Mouse (Mus musculus) erythroid progenitor cell, adult 5-6 weeks (primary cell): ENCODE results near the gene Olfr532. TPM values are rescaled to one million over a fixed set of nuclear protein-coding genes. Genes with fewer than 3 reads are reported as not detected.
"Not testable (repeated sequence)": the region's sequence is repeated elsewhere in the genome, so short reads cannot be mapped to it uniquely, and the experiment has no call there.

Source experiments
- ATAC-seq: replicated peaks from 2 replicates; pipeline ENCODE4 v1.8.0; 2016; ENCODE audit warnings: moderate number of reproducible peaks, mild to moderate bottlenecking, moderate TSS enrichment, inconsistent platforms; ENCODE audit not compliant: poor library complexity, low FRiP score, severe bottlenecking
- total RNA-seq, 2 experiments: library from RNA; stranded (forward) in 1 of 2; stranded (reverse) in 1 of 2; fragments of 150-400 nt in 1 of 2; fragments of 186-747, 209-891 nt in 1 of 2; gene quantifications; 2 replicates each; pipeline versions ENCODE4 v1.2.3 to v1.2.4; 2015 to 2017; ENCODE audit warnings: low replicate concordance in 2 of 2

The Olfr532 gene
- total RNA-seq (2015; ENCODE audit: low replicate concordance) (not detected in 2 replicates), total RNA-seq (2017; ENCODE audit: low replicate concordance) (not detected in 2 replicates)

DNA sequence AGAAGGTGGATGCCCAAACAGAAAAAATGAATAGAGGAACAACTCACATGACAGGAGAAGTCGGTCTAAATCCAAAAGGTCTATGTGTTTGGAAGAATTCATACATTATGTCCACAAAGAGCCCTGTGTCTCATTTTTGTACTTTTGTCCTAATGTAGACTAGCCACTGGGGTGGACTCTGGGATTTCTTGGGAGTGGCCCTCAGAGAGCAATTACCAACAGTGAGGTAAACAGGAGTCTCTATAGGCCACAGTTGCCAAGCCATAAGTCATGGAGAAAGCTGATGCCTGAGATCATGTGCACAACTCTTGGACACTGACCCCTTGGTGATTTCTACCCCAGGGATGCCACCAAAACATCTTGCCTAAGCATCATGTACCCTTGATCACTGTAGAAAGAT is at the start of gene Olfr532:
Olfr532 (minus strand) TSS at position 101 of the 400 bp plus-strand sequence.
- ATAC-seq, result no peak

DNA sequence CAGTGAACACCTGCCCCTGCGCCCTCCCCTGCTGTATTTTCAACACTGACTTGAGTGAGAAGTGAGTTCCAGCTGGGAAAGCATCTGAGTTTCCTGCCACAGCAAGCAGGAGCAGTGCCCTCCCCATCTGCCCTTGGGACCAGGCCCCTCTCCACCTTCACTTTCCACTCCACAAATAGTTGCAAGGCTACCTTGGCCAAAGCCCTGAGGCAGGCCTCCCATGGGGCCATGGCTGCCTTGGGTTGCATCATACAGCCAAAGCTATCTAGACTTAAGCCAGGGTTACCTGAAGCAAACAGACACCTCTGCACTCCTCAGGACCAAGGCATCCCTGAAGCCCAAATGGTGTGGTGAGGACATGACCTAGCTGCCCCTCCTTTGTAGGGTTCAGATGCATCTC is 41.6 kb upstream of the Olfr532 start, which contains the start of gene Olfr533:
Olfr533 (plus strand) TSS at position 301 of the 400 bp plus-strand sequence.
- ATAC-seq, result not testable (repeated sequence)

DNA sequence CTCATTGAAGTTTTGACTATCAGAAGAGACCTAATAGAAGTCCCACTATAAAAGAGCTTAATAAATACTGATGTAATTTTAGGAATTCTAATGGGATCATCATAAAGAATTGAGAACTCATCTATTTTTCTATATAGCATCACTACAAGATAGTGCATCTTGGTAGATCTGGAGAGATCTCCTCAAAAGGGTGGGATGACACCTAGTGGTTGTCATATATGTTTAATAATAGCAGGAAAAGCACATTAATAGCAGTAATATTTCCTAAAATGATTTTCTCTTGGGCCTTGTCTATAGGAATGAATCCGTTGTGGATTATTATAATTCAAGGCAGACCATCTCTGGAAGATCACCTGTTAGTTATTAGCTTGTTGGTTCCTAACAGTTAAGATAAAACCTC is 21.7 kb upstream of the Olfr532 start:
- no peak for ATAC-seq

DNA sequence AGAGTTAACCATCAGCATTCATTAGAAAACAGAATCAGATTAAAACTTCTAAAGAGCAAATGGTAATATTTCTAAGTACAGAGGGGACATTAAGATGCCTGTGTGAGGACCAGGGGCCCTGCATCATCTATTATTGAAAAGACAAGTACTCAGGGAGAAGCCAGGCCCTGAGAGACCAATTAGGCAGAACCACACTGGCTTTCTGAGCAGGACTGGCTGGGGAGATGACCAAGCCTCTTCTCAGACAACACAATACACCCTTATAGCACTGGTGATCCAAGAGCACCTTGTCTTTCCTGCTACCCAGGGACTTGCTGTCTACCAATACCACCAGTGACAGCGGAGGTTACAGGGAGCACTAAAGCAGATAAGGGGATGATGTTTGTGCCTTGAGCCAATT is 18.6 kb downstream of the Olfr532 start, which contains the start of gene Olfr531:
Olfr531 (minus strand) TSS at position 101 of the 400 bp plus-strand sequence.
- no peak for ATAC-seq

DNA sequence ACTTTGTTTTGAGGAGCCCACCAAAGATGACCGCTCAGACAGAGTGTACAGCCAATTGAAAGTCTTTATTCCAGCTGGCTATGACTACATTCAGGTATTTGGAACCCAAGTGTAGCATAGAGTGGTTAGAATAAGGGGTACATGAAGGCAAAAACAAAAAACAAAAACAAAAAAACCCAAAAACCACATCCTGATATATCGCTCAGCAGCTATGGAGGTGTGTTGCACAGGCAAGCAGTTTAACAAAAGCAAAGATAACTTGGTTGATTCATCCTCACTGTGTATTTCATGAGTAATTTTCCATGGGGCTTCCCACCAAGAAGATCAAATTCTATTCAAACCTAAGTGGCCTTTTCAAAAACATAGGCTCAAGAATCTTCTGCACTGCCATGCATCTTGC is 44.5 kb downstream of the Olfr532 start:
- no peak for ATAC-seq

DNA sequence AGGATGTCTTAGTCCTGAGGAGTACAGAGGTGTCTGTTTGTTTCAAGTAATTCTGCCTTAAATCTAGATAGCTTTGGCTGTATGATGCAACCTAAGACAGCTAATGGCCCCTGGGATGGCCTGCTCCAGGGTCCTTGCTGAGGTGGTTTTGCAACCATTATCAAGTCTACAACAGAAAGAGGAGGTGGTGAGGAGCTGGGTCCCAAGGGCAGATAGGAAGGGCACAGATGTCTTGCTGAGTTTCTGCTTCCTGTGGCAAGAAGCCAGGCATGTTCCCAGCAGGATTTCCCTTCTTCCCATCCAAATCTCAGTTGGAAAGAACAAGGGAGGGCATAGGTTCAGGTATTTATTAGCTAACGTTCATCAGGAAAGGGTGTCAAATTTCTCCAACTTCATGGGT is 45.2 kb downstream of the Olfr532 start, which contains the start of gene Olfr530:
Olfr530 (minus strand) TSS at position 101 of the 400 bp plus-strand sequence.
- no peak for ATAC-seq

DNA sequence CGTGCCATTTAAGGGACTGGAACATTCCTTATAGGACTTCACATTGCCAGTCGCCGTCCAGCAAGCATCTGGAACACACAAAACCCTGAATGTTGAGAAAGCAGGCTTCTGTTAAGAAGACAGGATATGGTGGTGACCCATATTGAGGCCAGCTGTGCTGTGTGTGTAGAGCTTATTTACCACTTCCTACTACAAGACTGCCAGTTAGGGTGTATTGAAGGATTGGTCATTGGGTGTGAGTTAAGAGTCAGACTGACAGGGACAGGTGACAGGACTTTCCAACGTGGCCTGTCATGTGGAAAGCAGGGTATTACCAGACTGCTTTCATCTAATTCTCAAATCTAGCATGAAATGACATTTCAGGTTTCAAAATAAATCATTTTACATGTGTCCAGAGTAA is 47.1 kb downstream of the Olfr532 start:
- ATAC-seq, result no peak

Other genes starting within 250 kb of the Olfr532 start
- not detected in 2 replicates for gene Olfr523, start 248.4 kb downstream of the Olfr532 start, total RNA-seq (2015; ENCODE audit: low replicate concordance)
- gene Olfr523, start 248.4 kb downstream of the Olfr532 start, total RNA-seq (2017; ENCODE audit: low replicate concordance), result not detected in 2 replicates
- not detected in 2 replicates for gene Olfr524, start 215.7 kb downstream of the Olfr532 start, total RNA-seq (2015; ENCODE audit: low replicate concordance)
- not detected in 2 replicates for gene Olfr524, start 215.7 kb downstream of the Olfr532 start, total RNA-seq (2017; ENCODE audit: low replicate concordance)
- gene Cd163l1, start 203.4 kb downstream of the Olfr532 start, total RNA-seq (2015; ENCODE audit: low replicate concordance), result not detected in 2 replicates
- not detected in 2 replicates for gene Cd163l1, start 203.4 kb downstream of the Olfr532 start, total RNA-seq (2017; ENCODE audit: low replicate concordance)
- gene 5830411N06Rik, start 174.4 kb downstream of the Olfr532 start, total RNA-seq (2015; ENCODE audit: low replicate concordance), result 0.42 TPM in 1 of 2 replicates, not detected in the other
- not detected in 2 replicates for gene 5830411N06Rik, start 174.4 kb downstream of the Olfr532 start, total RNA-seq (2017; ENCODE audit: low replicate concordance)
- not detected in 2 replicates for gene Olfr525, start 100.8 kb downstream of the Olfr532 start, total RNA-seq (2015; ENCODE audit: low replicate concordance)
- not detected in 2 replicates for gene Olfr525, start 100.8 kb downstream of the Olfr532 start, total RNA-seq (2017; ENCODE audit: low replicate concordance)
- not detected in 2 replicates for gene Olfr527, start 87.6 kb downstream of the Olfr532 start, total RNA-seq (2015; ENCODE audit: low replicate concordance)
- gene Olfr527, start 87.6 kb downstream of the Olfr532 start, total RNA-seq (2017; ENCODE audit: low replicate concordance), result not detected in 2 replicates
- gene Olfr60, start 60.0 kb downstream of the Olfr532 start, total RNA-seq (2015; ENCODE audit: low replicate concordance), result not detected in 2 replicates
- gene Olfr60, start 60.0 kb downstream of the Olfr532 start, total RNA-seq (2017; ENCODE audit: low replicate concordance), result not detected in 2 replicates
- not detected in 2 replicates for gene Olfr530, start 45.3 kb downstream of the Olfr532 start, total RNA-seq (2015; ENCODE audit: low replicate concordance)
- not detected in 2 replicates for gene Olfr530, start 45.3 kb downstream of the Olfr532 start, total RNA-seq (2017; ENCODE audit: low replicate concordance)
- gene Olfr531, start 18.7 kb downstream of the Olfr532 start, total RNA-seq (2015; ENCODE audit: low replicate concordance), result not detected in 2 replicates
- not detected in 2 replicates for gene Olfr531, start 18.7 kb downstream of the Olfr532 start, total RNA-seq (2017; ENCODE audit: low replicate concordance)
- not detected in 2 replicates for gene Olfr533, start 41.7 kb upstream of the Olfr532 start, total RNA-seq (2015; ENCODE audit: low replicate concordance)
- not detected in 2 replicates for gene Olfr533, start 41.7 kb upstream of the Olfr532 start, total RNA-seq (2017; ENCODE audit: low replicate concordance)
- gene Olfr535, start 62.6 kb upstream of the Olfr532 start, total RNA-seq (2015; ENCODE audit: low replicate concordance), result not detected in 2 replicates
- not detected in 2 replicates for gene Olfr535, start 62.6 kb upstream of the Olfr532 start, total RNA-seq (2017; ENCODE audit: low replicate concordance)
- not detected in 2 replicates for gene Olfr536, start 85.8 kb upstream of the Olfr532 start, total RNA-seq (2015; ENCODE audit: low replicate concordance)
- not detected in 2 replicates for gene Olfr536, start 85.8 kb upstream of the Olfr532 start, total RNA-seq (2017; ENCODE audit: low replicate concordance)
- not detected in 2 replicates for gene Olfr538, start 146.2 kb upstream of the Olfr532 start, total RNA-seq (2015; ENCODE audit: low replicate concordance)
- not detected in 2 replicates for gene Olfr538, start 146.2 kb upstream of the Olfr532 start, total RNA-seq (2017; ENCODE audit: low replicate concordance)
- gene Olfr46, start 179.6 kb upstream of the Olfr532 start, total RNA-seq (2015; ENCODE audit: low replicate concordance), result not detected in 2 replicates
- 0.08 and 0.26 TPM in 2 replicates for gene Olfr46, start 179.6 kb upstream of the Olfr532 start, total RNA-seq (2017; ENCODE audit: low replicate concordance)
- gene Olfr61, start 207.3 kb upstream of the Olfr532 start, total RNA-seq (2015; ENCODE audit: low replicate concordance), result not detected in 2 replicates
- not detected in 2 replicates for gene Olfr61, start 207.3 kb upstream of the Olfr532 start, total RNA-seq (2017; ENCODE audit: low replicate concordance)
- gene Olfr53, start 224.8 kb upstream of the Olfr532 start, total RNA-seq (2015; ENCODE audit: low replicate concordance), result not detected in 2 replicates
- gene Olfr53, start 224.8 kb upstream of the Olfr532 start, total RNA-seq (2017; ENCODE audit: low replicate concordance), result not detected in 2 replicates
- not detected in 2 replicates for gene Olfr539, start 238.3 kb upstream of the Olfr532 start, total RNA-seq (2015; ENCODE audit: low replicate concordance)
- gene Olfr539, start 238.3 kb upstream of the Olfr532 start, total RNA-seq (2017; ENCODE audit: low replicate concordance), result not detected in 2 replicates